Mouse (Mus musculus) CD4-positive, CD25-positive, alpha-beta regulatory T cell, adult 2 months (primary cell): ENCODE measurements around the gene Epsti1.

ENCODE experiments used
- DNase-seq: peaks from one replicate; pipeline ENCODE4 v3.0.0-alpha.2; 2012; ENCODE audit warnings: low read depth, low spot score

Epsti1 gene

DNA sequence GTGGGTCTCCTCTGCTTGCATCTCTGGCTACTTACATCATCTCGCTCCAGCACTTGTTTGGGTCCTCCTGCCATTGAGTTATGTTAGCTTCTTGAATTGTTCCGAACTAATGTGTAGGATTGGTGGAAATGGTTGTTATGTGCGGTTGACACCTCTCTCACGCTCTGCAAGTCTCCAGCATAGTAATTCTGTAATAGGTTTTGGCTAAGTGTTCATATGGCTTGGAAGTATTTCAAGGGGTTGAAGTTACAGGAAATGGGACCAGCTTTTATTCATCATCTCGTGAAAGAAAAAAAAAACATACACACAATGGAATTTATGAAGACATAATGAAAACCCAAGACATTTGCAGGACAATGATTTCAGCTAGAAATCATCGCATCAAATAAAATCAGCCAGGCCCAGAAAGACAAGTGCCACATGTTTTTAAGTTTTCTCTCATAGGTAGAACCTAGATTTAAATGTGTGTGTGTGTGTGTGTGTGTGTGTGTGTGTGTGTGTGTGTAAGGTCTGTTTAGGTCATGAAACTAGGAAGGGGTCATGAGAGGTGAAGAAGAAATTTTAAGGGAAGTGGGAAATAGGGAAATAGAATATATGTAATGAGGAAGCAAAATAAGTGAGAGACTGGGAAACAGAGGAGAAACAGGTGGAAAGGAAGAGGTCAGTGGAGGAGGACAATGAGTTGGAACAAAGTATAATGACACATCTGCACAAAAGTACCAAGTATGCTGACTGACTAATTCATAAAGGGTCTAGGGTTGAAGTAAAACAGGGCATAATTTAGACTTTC, 19.2 kb downstream of the Epsti1 start:
- DNase-seq: no peak

DNA sequence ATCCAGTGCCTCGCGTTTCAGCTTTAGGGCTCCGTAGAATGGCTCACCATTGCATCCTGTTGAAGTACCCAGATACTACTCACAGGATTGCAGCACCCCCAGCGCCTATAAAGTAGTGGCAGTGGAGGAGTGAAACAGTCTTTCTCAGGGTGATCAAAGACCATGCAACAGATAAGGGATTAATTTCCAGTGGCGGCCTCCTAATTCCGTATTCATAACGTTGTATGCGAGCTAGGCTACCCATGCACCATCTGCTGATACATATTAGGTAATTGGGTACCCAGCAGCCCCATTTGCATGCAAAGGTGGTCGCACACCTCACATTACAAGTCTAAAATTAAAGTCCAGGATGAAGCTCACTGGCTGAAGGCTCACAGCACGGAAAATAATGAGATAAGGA, 21.4 kb downstream of the Epsti1 start:
- no peak for DNase-seq

DNA sequence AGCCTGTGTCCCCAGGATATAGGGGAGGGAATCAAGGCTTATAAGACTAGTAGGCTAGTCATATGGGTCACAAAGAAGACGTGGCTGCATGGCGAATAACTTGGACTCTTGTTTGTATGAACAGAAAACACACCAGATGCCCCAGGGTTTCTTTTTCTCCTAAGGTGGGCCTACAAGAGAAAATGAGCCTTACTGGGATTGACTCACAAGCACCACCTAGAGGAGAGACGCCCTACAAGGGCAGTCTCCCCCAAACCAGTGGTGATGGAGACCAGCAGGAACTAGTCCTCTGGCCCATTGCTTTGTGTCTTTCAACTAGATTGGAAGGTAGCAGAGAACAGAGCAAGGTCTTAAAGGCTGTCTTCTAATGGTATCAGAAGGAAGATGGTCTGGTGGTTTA, 22.7 kb downstream of the Epsti1 start:
- DNase-seq: peak; percentile 48

DNA sequence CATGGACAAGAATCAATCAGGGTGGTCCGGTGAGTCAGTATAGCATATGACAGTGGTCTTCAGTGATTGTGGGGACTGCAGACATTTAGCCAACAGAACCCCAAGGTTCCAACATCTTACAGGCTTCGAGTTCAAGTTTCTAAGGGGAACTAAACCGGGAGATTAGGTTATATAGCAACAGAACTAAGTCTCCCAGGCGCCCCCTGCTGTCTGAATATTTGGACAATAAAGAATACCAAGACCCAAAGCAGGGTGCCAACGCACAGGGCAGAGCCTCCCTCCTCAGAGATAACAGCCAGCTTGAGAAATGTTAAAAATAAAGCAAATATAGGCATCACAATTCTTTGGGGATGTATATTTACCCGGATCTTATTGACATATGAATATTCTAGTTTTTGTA, 24.0 kb downstream of the Epsti1 start:
- peak; percentile 83 for DNase-seq

DNA sequence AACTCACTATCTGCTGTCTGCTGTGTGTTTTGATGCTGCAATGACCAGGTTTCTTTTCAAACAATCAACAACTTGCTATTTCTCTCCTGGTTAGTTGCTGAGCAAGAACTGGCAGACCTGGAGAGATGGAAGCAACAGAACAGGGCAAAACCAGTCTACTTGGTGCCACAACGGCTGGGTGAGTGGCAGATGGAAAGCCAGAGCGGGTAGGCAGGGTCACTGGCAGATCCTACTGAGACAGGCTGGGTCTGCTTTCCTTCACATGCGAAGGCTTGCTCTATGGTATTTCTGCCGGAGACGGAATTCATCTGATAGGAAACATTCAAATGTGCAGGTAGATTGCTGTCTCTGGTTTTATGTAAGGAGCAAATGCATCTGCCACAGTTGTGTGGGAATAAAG, 24.6 kb downstream of the Epsti1 start:
- DNase-seq: no peak

DNA sequence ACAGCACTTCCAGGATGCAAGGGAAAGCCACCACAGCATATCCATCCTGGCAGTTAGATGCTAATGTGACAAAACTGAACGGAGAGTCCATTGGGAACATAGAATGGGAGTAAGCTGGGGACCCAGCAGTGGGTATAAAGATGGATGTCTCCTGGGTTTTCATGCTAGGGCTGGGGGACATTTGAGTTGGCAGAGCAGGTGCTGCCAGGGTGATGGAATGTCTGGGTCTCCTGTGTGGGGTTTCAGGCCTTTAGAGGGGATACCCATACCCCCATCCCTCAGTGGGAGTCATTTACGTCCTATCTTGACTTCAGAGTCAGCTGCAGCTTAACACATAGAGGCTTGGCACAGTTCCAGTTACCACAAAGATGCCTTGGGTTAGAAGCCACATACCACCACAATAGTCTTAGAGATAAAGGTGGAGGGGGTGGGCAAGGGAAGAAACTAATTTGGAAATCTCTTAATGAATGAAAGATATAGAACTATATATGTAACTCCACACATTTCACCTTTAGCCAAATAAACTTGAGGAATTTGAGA, 25.2 kb downstream of the Epsti1 start:
- DNase-seq: peak; percentile 32

DNA sequence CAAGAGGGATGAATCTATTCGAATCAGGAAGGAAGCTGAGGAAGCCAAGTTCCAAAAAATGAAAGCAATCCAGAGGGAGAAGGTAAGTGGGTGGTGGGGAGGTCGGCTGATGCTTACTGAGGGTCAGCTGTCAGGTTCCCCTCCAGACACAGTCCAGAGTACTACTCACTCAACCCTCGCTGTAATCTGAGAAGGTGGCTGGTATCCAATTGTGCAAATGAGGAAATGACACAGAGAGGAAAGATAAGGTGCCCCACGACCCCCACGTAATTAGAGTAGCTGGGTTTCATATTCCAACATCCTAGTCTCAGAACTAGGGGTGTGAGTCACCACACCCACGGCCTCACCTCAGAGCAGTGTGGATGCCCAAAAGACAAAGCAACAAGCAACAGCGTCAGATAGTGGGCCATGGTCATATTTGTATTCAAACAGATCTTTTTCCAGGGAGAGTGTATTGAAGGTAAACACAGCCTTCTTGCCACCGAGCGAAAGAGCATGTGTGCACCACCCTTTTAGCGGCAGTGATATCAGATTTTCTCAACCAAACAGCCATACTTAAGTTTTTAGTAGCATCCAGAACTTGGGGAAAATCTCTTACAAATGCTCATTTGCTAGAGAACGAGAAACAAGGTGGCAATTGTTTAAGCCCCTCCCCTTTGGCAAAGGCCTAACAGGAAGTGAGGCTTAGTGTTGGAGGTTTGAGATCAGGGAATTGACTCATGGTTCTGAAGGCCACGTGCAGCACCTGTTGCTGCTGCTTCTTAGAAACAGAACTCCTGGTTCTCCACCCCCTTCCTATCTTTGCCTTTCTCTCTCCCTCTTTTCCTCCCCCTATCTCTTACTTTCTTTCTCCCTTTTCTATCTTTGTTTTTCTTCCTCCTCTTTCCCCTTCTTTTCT, 28.4 kb downstream of the Epsti1 start:
- peak; percentile 21 for DNase-seq

DNA sequence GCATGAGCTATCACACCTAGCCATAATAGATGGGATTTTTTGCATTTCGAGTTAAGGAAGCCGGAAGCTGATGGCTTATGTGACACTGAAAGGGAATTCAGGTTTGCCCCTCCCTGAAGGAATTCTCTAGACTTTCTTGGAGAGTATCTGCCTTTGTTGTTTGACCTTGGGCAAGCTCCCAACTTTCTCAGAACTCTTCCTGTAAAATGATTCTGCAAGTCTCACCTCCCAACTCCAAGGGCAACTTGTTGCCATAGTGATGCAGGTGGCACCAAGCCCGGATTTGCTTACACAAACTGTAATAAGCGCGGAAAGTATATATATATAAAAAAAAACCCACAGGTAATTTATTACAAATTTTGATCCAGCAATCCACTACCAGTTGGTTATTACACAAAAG, 29.2 kb downstream of the Epsti1 start:
- DNase-seq: no peak

DNA sequence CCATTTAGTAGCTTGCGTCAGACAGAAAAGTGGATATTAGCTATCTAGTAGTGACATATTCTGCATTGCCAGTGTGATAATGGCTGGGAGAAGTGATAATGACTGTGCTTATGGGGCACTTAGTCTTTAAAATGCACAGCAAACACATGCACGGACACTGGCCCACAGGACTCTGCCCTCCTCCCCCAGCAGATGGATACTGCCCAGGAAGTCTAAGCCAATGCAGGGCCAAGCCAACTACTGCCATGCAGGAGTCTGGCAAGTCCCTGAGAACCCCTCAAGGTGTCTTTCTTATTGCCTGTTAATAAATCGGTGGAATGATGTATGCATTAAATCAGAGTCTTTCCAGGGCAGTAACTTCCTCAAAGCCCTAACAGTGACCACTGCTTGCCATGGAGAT, 30.4 kb downstream of the Epsti1 start:
- DNase-seq: no peak

DNA sequence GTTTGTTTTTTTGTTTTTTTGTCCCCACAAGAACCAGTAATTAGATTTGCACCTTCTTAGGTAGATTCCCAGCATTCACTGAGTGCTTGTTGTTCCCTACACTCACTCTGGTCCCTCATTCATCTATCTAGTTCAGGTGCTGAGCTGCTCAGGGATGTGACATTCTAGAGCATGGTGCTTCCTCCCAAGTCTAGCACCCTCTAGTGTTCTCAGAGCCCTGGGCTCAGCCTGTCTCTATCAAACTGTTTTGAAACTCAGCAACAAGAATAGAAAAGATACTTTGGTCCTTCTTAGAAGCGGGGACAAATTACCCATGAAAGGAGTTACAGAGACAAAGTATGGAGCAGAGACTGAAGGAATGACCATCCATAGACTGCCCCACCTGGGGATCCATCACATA, 37.1 kb downstream of the Epsti1 start:
- peak; percentile 43 for DNase-seq

DNA sequence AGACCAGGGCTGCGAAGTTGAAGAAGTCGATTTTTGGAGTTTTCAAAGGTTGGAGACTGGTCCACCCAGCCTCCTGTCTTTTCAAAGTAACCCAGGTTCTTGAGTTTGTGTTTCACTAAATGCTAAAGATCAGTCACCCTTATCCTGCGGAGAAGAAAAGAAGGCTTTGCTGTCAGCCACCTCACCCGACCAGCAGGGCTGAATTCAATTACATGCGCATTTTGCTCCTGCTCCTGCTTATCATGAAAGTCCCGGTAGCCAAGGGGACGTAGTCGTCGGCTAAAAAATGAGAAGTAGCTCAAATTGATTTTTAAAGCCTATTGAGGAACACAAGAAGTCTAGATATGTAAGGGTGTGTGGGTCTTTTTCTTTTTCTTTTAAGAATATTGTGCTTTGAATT, 38.2 kb downstream of the Epsti1 start:
- no peak for DNase-seq

DNA sequence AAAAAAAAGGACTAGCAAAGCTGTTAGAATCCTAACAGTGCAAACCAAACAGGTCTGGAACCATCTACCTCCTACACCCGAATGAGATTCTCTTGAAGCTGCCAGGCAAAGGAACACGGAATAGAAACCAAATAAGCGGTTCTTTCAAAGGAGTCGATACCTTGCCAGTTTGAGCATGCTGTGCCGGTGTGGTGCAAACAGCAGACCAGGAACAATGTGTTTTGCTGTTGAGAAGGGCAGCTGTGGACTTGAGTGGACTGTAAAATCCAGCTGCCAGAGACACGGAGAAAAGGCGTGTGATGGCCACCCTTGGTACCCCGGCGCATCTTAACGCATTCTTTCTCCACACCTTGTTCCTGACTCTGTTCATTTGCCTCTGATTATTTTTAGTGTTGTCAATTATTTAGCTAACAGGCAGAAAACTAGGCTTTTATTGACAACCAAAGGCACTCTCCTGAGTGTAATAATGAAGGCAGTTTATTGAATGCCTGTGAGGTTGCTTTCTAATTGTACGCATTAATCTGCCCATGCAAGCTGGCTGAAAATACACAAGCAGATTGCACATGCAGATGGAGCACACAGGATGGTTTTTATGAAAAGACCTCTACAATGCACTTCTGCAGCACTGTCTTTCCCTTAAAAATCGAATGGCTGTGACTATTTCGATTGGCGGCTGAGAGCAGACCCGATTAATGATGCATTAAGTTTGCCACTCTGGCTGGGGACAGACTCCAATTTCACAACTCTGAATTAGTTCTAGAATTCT, 38.9 kb downstream of the Epsti1 start:
- DNase-seq: no peak

DNA sequence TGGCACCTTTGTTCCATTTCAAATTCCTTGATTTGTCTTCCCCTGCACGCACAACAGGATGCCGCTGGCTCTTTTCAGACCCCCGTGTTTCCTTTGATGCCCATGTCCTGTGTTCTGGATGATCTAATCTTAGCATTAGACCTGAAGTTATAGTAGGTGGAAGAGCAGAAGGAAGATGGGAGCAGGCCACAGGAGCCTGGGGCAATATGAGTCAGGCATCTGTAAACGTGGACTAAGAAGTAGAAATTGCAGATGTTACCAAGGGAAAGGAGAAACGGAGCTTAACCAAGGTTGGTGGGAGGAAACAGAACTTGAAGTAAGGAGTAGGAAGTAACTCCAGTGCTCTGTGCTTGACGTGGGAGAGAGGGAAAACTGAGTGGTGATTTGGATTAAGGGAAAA, 57.7 kb downstream of the Epsti1 start:
- no peak for DNase-seq

DNA sequence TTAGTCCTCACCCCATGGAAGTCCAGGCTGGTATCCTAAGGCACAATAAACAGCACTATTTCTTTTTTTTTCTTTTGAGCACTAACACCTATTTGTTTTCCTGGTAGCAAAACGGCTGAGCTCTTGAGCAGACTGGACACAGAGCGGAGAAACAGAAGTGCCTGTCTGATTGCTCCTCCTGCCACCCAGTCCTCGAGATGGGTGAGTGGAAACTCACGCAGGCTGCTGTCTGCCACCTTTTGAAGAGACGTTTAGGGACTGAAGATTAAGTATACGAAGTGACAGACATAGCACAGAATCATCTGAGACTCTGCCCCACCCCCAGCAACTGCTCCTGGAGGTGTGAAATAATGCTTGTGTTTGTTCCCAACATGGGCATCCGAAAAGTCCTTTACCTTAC, 59.5 kb downstream of the Epsti1 start:
- DNase-seq: no peak

DNA sequence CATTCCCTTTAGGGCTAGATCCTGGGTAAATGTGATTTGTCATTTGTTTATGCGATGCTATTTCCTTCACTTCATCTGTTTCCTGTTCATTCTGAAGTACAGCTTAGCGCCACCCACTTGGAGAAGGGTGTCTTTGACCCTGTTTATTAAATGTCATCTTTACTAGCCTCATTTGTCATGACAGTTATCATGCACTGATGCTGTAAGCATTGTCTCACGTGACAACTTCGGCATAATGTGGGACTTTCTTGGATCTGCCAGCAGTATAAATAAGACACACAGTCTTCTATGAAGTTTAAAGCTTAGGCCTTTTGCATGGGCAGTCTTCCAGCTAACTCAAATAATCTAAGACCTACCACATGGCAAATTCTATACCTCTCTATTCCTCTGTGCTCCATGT, 67.3 kb downstream of the Epsti1 start:
- DNase-seq: no peak

DNA sequence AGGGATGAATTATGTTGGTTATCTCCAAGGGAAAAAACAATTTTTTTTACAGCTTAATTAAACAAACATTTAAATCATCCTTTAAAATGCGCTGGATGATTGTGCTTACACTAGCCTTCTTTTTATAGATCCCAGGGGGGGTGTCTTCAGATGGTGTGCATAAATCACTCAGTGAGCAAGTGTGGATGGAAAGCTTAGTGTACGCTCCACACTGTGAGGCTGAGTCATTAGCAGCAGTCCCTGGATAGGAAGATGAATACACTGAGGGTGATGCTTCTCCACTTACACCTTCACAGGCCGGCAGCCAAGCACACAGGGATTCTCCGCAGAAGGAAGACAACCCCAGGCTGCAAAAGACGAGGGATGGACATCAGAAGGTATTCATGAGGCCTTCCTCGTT, 70.2 kb downstream of the Epsti1 start:
- no peak for DNase-seq

DNA sequence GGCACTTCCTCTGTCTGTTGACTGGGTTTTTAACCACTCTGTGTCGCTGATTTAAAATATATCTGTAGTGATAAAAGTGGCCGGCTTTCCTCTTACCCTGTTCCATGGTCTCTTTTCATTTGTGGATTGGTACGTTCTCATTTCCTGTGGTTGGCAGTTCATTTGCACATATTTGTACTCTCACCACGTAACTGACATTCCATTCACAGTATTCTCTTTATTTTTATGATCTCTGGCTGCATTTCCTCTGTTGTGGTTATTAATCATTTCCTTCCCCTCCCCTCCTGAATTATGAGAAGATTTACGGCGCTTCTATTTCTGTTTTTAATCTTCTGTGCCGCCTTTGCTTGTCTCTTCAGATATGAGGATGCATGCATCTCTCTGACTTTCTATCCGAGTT, 71.7 kb downstream of the Epsti1 start:
- DNase-seq: peak; percentile 6

DNA sequence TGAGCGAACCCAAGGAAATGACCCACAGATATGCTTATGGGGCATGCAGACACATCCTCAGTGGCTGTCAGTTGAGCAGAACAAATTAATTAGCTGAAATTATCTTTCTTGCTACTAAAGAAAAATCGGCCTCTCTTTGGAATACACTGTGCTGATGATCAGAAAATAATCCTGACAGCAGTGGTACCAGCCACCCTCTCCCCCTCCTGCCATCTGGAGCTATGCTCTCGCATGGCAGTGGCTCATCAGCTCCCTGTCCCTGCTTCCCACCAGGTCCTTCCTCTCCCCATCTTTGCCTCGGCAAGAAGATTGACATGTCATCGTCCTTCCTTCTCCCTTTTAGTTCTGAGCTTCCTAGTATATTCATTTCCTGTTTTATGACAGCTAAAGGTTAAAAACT, 77.5 kb downstream of the Epsti1 start:
- no peak for DNase-seq

DNA sequence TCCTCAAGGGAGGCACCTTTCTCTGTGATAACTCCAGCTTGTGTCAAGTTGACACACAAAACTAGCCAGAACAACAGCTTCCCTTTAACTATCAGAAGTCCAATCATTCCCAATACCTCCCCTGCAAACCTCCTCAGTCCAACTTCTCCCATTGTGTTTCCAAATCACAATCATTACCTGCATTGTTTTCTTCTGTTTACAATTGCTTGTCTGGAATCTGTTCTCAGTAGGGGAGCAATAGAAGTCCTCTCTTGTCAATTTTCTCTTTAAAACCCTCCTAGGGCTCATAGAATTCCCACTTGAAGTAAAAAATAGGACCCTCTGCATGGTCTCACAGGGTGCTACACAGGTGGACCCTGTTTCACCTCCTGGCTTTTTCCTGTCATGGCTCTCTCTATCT, 93.7 kb downstream of the Epsti1 start:
- no peak for DNase-seq

DNA sequence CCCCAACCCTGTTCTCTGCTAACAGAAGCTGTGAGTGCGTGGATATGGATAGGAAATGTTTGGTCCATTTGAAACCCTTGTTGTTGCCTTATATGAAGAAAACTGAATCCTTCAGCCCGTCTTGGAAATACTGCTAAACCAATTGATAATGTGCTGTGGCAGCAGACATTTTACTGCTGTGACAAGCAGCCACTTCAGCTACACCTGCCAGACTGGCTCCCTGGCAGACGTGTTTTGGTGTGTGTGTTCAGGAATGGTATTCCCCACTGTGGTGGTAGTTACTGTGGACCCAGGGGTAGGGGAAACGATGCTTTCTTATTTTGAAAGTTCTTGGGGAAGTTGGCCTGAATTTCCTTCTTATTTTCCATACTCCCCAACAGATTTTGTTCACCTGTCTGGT, 100.4 kb downstream of the Epsti1 start:
- no peak for DNase-seq

DNA sequence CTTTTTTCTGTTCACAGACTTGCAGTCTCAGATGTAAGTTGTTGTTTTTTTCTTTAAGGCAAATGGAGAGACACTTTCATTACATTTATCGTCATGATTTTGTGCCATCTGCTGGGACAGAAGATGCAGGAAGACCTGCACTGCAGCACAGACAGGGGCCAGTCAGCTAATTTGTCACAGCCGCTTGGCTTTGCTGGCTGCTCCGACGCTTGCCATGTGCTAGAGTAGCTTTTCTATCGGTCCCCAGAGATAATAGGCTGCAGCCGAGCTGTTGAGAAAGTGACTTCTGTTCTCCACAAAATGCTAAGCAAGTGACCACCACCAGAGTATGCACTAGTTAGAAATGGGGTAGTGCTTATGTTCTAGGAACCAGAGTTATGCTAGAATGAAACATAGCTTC, 104.0 kb downstream of the Epsti1 start:
- DNase-seq: no peak

DNA sequence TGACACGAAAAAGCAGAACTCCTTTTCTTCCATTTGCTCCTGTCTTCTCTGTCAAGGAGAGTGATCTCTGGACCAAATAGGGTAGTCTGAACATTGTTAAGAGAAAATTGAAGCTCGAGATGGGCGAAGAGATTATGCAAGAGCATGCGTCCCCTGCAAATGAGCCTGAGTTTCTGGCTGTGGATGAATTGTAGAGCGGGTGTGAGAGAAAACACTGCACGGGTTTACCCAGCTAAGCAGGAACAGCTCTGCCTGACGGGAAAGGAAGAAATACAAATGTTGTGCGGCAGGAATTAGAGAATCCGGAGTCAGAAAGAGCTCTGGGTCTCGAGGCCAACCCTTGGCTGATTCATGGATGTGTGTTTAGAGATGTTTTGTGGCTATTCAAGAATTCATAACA, 107.8 kb downstream of the Epsti1 start:
- DNase-seq: no peak
